Mouse (Mus musculus) myocyte (in vitro differentiated cells): Measurements from ENCODE around the gene Gnl1.

Source experiments
- CEBPB ChIP-seq: IDR thresholded peaks from 2 replicates; pipeline ENCODE4 v1.6.1; 2011; ENCODE audit warnings: mild to moderate bottlenecking, moderate library complexity; ENCODE audit not compliant: poor library complexity, insufficient read depth, severe bottlenecking
- E2F4 ChIP-seq: IDR thresholded peaks from one replicate; pipeline ENCODE4 v1.6.1; 2011; ENCODE audit warnings: mild to moderate bottlenecking, control low read depth, moderate library complexity; ENCODE audit not compliant: insufficient read depth
- MAX ChIP-seq: IDR thresholded peaks from one replicate; pipeline ENCODE4 v1.6.1; 2011; ENCODE audit warnings: low read depth, mild to moderate bottlenecking, control low read depth
- MYOG ChIP-seq, 3 experiments: IDR thresholded peaks; one replicate each; pipeline ENCODE4 v1.6.1; 2011; ENCODE audit warnings: control low read depth in 2 of 3, low read depth in 2 of 3, mild to moderate bottlenecking in 2 of 3; ENCODE audit not compliant: insufficient read length in 2 of 3, control insufficient read depth in 1 of 3, insufficient read depth in 1 of 3
- POLR2A ChIP-seq: IDR thresholded peaks from one replicate; pipeline ENCODE4 v1.6.1; 2011; ENCODE audit warnings: low read depth, mild to moderate bottlenecking, control low read depth, moderate library complexity; ENCODE audit not compliant: insufficient read length
- POLR2AphosphoS2 ChIP-seq: IDR thresholded peaks from one replicate; pipeline ENCODE4 v1.6.1; 2011; ENCODE audit warnings: low read depth, control low read depth; ENCODE audit not compliant: insufficient read length
- SRF ChIP-seq: IDR thresholded peaks from one replicate; pipeline ENCODE4 v1.6.1; 2011; ENCODE audit warnings: low read depth; ENCODE audit not compliant: control insufficient read depth, insufficient read length
- TCF12 ChIP-seq: IDR thresholded peaks from one replicate; pipeline ENCODE4 v1.6.1; 2011; ENCODE audit warnings: mild to moderate bottlenecking, control low read depth; ENCODE audit not compliant: poor library complexity, insufficient read depth, severe bottlenecking
- USF1 ChIP-seq: IDR thresholded peaks from one replicate; pipeline ENCODE4 v1.6.1; 2011; ENCODE audit warnings: low read depth, mild to moderate bottlenecking, control low read depth, moderate library complexity

- TF ChIP-seq POLR2A: no peak
- no peak for TF ChIP-seq CEBPB
- peak; percentile 27 for TF ChIP-seq SRF
- TF ChIP-seq POLR2AphosphoS2: no peak
- TF ChIP-seq MAX: no peak
- TF ChIP-seq USF1: no peak
- TF ChIP-seq E2F4: no peak
- no peak for TF ChIP-seq TCF12
- no peak for TF ChIP-seq MYOG (IDR thresholded peaks at IDR 0.05; ENCODE audit: control insufficient read depth in 1 of 3, insufficient read depth in 1 of 3, insufficient read length in 2 of 3, low read depth in 2 of 3)
Observed at GRCm38 (mm10) chr17:35996949-35997348, 17.3 kb downstream of the Gnl1 start.
